8 mouse cellular contexts compared by ENCODE assay signal in the genomic region with DNA sequence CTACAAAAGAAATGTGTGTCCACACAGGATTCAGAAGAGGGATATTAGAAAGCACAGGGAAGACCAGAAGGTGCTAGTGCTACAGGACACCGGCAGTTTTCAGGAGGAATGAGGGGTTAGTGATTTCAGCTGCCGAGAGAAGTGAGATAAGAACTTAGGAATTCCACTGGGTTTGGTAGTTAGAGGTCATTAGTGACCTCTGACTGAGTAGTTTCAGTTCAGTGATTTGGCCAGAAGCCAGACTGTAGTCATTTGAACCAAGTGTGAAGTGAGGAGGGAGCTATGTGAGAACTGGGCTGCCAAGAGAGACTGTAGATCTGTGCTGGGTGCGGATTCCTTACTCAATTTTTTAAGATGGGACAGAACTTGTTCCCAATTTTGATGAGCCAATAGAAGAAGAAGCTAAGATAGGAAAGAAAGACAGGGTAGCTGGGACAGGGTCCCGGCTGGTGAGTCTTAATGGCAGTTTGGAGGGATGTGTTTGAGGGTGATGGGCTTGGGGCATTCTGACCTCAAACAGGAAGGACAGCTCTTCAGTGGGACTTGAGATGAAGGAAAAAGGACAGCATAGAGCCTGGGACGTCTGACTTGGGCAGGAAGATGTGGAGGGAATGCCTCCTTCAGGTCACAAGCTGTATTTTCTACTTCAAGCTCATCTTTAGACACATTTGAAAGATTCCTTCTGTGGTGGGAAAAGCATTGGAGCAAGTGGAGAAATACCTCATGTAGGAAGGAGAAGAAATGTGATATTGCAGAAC. TPM values are rescaled to one million over a fixed set of nuclear protein-coding genes. Genes with fewer than 3 reads are reported as not detected.
DNase-seq lines count a peak whose midpoint lies in the region; ATAC-seq and TF ChIP-seq lines count a peak whose summit lies in the region.

No protein-coding gene starts in this region.

- peaks cover 59% of the 10 kb centered on the region for H3K4me1 ChIP-seq in heart, embryonic 15.5 days (replicated peaks)
- peaks cover 10% of the 10 kb centered on the region; the same call in 1 of the 2 replicates for H3K4me1 ChIP-seq in limb, embryonic 14.5 days (ENCODE audit: control insufficient read depth, insufficient read depth, low read length)
- no peaks in the 10 kb centered on the region for H3K4me1 ChIP-seq in midbrain, embryonic 13.5 days (replicated peaks)
- peaks cover 11% of the 10 kb centered on the region for H3K4me1 ChIP-seq in hindbrain, embryonic 13.5 days (replicated peaks)
- no peaks in the 10 kb centered on the region for H3K4me1 ChIP-seq in forebrain, embryonic 16.5 days (replicated peaks; ENCODE audit: control insufficient read depth, insufficient read depth, low read length)

- peak; percentile 53 for DNase-seq in urinary bladder, postnatal 25 days (ENCODE audit: low spot score)
- no peak for DNase-seq in urinary bladder, adult 2 months (ENCODE audit: low spot score)
- peak; percentile 49 for DNase-seq in limb, embryonic 14.5 days (ENCODE audit: low spot score)
- DNase-seq in left cerebral cortex, postnatal 10 days (ENCODE audit: extremely low spot score in 1 of 2, low spot score in 2 of 2), result no peak

- no peak overlapping the region for H3K4me3 ChIP-seq in heart, embryonic 15.5 days
- no peak overlapping the region for H3K4me3 ChIP-seq in limb, embryonic 14.5 days (replicated peaks; ENCODE audit: low read length)
- no peak overlapping the region for H3K4me3 ChIP-seq in midbrain, embryonic 13.5 days (replicated peaks)
- H3K4me3 ChIP-seq in hindbrain, embryonic 13.5 days, result no peak overlapping the region
- H3K4me3 ChIP-seq in forebrain, embryonic 16.5 days (replicated peaks; ENCODE audit: low read length), result no peak overlapping the region

- intact Hi-C loops in left cerebral cortex, postnatal 10 days (cut with DNase I), result no loop called here

- H3K9me3 ChIP-seq in heart, embryonic 15.5 days (replicated peaks), result no peaks in the 10 kb centered on the region
- H3K9me3 ChIP-seq in limb, embryonic 14.5 days (ENCODE audit: control insufficient read depth, low read length), result no peaks in the 10 kb centered on the region
- no peaks in the 10 kb centered on the region for H3K9me3 ChIP-seq in midbrain, embryonic 13.5 days
- H3K9me3 ChIP-seq in hindbrain, embryonic 13.5 days, result no peaks in the 10 kb centered on the region
- no peaks in the 10 kb centered on the region for H3K9me3 ChIP-seq in forebrain, embryonic 16.5 days (ENCODE audit: control insufficient read depth, low read length)

- TF ChIP-seq POLR2A in limb, embryonic 14.5 days (IDR thresholded peaks at IDR 0.05; ENCODE audit: borderline replicate concordance, extremely low read depth, insufficient read depth, insufficient read length), result no peak

- peak; percentile 87 for ATAC-seq in heart, embryonic 15.5 days (replicated peaks; ENCODE audit: insufficient number of reproducible peaks, insufficient read depth, low FRiP score, low read depth)
- no peak for ATAC-seq in limb, embryonic 14.5 days (ENCODE audit: low FRiP score, low read depth)
- no peak for ATAC-seq in midbrain, embryonic 13.5 days
- ATAC-seq in hindbrain, embryonic 13.5 days (ENCODE audit: low FRiP score), result no peak
- no peak for ATAC-seq in forebrain, embryonic 16.5 days

- 15% methylated on average over 5 of the region's 5 CpGs for WGBS in heart, embryonic 15.5 days
- 50% methylated on average over 5 of the region's 5 CpGs for WGBS in limb, embryonic 14.5 days
- 82% methylated on average over 5 of the region's 5 CpGs for WGBS in midbrain, embryonic 13.5 days
- WGBS in hindbrain, embryonic 13.5 days, result 77% methylated on average over 5 of the region's 5 CpGs
- 64% methylated on average over 5 of the region's 5 CpGs for WGBS in forebrain, embryonic 16.5 days

- H3K36me3 ChIP-seq in heart, embryonic 15.5 days, result no peaks in the 10 kb centered on the region
- H3K36me3 ChIP-seq in limb, embryonic 14.5 days (ENCODE audit: control insufficient read depth, insufficient read depth, low read length), result no peaks in the 10 kb centered on the region
- no peaks in the 10 kb centered on the region for H3K36me3 ChIP-seq in midbrain, embryonic 13.5 days
- no peaks in the 10 kb centered on the region for H3K36me3 ChIP-seq in hindbrain, embryonic 13.5 days
- no peaks in the 10 kb centered on the region for H3K36me3 ChIP-seq in forebrain, embryonic 16.5 days (ENCODE audit: control insufficient read depth, insufficient read depth)

- peak overlapping the region; percentile 94 for H3K27ac ChIP-seq in heart, embryonic 15.5 days
- no peak overlapping the region for H3K27ac ChIP-seq in limb, embryonic 14.5 days (replicated peaks; ENCODE audit: low read depth, low read length)
- no peak overlapping the region for H3K27ac ChIP-seq in midbrain, embryonic 13.5 days
- H3K27ac ChIP-seq in hindbrain, embryonic 13.5 days, result no peak overlapping the region
- no peak overlapping the region for H3K27ac ChIP-seq in forebrain, embryonic 16.5 days (ENCODE audit: low read length)

- H3K9ac ChIP-seq in heart, embryonic 15.5 days, result peak overlapping the region; percentile 20; the same call in 1 of the 2 replicates
- H3K9ac ChIP-seq in limb, embryonic 14.5 days (ENCODE audit: low read depth, low read length, severe bottlenecking), result no peak overlapping the region
- no peak overlapping the region for H3K9ac ChIP-seq in midbrain, embryonic 13.5 days (replicated peaks)
- H3K9ac ChIP-seq in hindbrain, embryonic 13.5 days, result no peak overlapping the region
- H3K9ac ChIP-seq in forebrain, embryonic 16.5 days (replicated peaks; ENCODE audit: low read depth, low read length), result no peak overlapping the region

- H3K4me2 ChIP-seq in heart, embryonic 15.5 days, result peak overlapping the region; percentile 43
- no peak overlapping the region for H3K4me2 ChIP-seq in limb, embryonic 14.5 days (replicated peaks; ENCODE audit: low read depth, low read length, severe bottlenecking)
- H3K4me2 ChIP-seq in midbrain, embryonic 13.5 days (replicated peaks), result no peak overlapping the region
- no peak overlapping the region for H3K4me2 ChIP-seq in hindbrain, embryonic 13.5 days
- no peak overlapping the region for H3K4me2 ChIP-seq in forebrain, embryonic 16.5 days (ENCODE audit: low read length)

- H3K27me3 ChIP-seq in heart, embryonic 15.5 days, result no peaks in the 10 kb centered on the region
- no peaks in the 10 kb centered on the region for H3K27me3 ChIP-seq in limb, embryonic 14.5 days (ENCODE audit: control insufficient read depth, insufficient read depth, low read length)
- H3K27me3 ChIP-seq in midbrain, embryonic 13.5 days, result no peaks in the 10 kb centered on the region
- H3K27me3 ChIP-seq in hindbrain, embryonic 13.5 days, result no peaks in the 10 kb centered on the region
- H3K27me3 ChIP-seq in forebrain, embryonic 16.5 days (replicated peaks; ENCODE audit: control insufficient read depth, insufficient read depth, low read length), result no peaks in the 10 kb centered on the region

RNA-seq across cellular contexts. Expression of a gene that starts 32.0 kb away (rescaled TPM):
- 53.4 and 53.9 TPM in 2 replicates for polyA plus RNA-seq in urinary bladder, adult 2 months (2012; rRNA removed)
- polyA plus RNA-seq in heart, embryonic 15.5 days (2015; fragmentation: Nextera tagmentation; extraction: Ambion mirVana), result 64.2 and 64.9 TPM in 2 replicates
- polyA plus RNA-seq in limb, embryonic 14.5 days (2012; rRNA removed), result 22.0 and 36.6 TPM in 2 replicates
- polyA plus RNA-seq in limb, embryonic 14.5 days (2014; fragmentation: Nextera tagmentation; extraction: Ambion mirVana), result 37.4 and 37.5 TPM in 2 replicates
- total RNA-seq in left cerebral cortex, postnatal 10 days (2021), result 10 to 100 TPM; 31.4 to 32.5 TPM
- polyA plus RNA-seq in midbrain, embryonic 13.5 days (2015; fragmentation: Nextera tagmentation; extraction: Ambion mirVana), result 44.8 and 47.6 TPM in 2 replicates
- 42.3 and 45.9 TPM in 2 replicates for polyA plus RNA-seq in hindbrain, embryonic 13.5 days (2015; fragmentation: Nextera tagmentation; extraction: Ambion mirVana)
- 41.1 and 43.2 TPM in 2 replicates for polyA plus RNA-seq in forebrain, embryonic 16.5 days (2015; fragmentation: Nextera tagmentation; extraction: Ambion mirVana)

Comparison
In these comparisons a context has a peak if more than half of its experiments do, and no peak if none do; other contexts are left out.
1. DNase-seq: peak in urinary bladder, postnatal 25 days (single experiment) and limb, embryonic 14.5 days (single experiment); none in urinary bladder, adult 2 months (single experiment) and left cerebral cortex, postnatal 10 days (0 of 2).